Mouse (Mus musculus): ENCODE measurements around the gene Plrg1.
A peak's percentile ranks its signal among the peaks of the same experiment; 100 is the strongest.

Plrg1 gene

DNA sequence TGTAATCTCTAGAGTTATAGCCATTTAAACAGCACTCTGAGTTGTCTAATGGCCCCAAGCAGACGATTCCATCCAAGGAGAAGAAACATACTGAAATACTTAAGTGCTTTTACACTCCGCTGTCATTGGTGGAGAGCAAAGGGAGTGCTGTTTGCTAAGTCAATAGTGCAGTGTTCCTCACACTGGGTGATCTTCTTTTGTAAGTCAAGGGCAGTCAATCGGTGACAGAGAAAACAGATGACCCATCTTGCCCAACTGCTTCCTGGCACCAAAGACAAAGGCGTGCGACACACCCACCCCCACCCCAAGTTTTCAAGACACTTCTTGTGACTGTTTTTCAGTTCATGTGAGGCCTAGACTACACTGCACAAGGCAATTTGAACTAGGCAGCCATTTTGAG lies 3.2 kb upstream of the Plrg1 start:
- no peak for DNase-seq (ENCODE audit: low spot score in 2 of 2)

DNA sequence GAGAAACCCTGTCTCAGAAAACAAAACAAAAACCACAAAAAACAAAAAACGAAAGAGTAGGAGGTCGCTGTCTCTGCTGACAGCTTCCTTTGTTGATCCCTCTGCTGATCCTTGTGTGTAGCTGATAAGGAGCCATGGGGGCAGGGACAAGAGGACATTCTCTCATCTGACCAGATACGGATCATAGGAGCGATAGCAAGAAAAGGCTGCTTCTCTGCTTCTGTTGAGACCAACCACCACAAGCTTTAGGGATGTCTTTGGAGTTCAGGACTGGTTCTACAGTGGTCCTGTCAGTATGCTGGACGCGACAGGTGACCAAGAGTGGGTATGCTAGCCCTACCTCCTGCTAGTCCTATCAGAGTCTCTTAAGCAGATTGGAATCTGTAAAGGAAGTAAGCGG lies 2.2 kb upstream of the Plrg1 start:
- DNase-seq (ENCODE audit: low spot score in 2 of 2) = no peak

GRCm38 (mm10) chr3:83053758-83054157 lies 1.6 kb upstream of the Plrg1 start:
- peak; percentile 51 to 53 for DNase-seq (ENCODE audit: low spot score in 2 of 2)

- DNase-seq (ENCODE audit: low spot score in 2 of 2) = no peak
Observed at GRCm38 (mm10) chr3:83054759-83055158, 563 bp upstream of the Plrg1 start.

- DNase-seq (ENCODE audit: low spot score in 2 of 2) = no peak
Observed at GRCm38 (mm10) chr3:83057046-83057445, 1.7 kb downstream of the Plrg1 start.

GRCm38 (mm10) chr3:83067920-83068319 lies 12.6 kb downstream of the Plrg1 start:
- no peak for DNase-seq (ENCODE audit: low spot score in 2 of 2)

GRCm38 (mm10) chr3:83068869-83069268 lies 13.5 kb downstream of the Plrg1 start:
- no peak for DNase-seq (ENCODE audit: low spot score in 2 of 2)

- no peak for DNase-seq (ENCODE audit: low spot score in 2 of 2)
Observed at GRCm38 (mm10) chr3:83070231-83070630, 14.9 kb downstream of the Plrg1 start.

DNA sequence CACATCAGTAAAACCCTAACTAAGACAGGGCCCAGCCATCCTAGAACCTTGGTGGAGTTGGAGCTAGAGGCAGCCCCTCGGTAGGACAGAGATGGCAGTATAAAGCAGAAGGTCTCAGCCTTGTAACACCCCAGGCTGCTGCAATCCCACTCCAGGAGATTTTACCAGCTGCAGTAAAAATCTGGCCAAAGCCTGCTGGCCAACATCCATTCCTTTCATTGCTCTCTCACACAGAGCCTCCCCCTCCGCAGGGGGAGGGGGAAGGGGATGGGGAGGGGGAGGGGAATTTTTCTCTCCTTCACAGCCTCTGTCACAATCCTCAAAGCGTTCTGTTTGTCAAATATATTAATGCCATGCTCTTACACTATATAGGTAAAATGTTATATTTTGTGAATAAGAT lies 21.2 kb downstream of the Plrg1 start:
- no peak for DNase-seq (ENCODE audit: low spot score in 2 of 2)

DNA sequence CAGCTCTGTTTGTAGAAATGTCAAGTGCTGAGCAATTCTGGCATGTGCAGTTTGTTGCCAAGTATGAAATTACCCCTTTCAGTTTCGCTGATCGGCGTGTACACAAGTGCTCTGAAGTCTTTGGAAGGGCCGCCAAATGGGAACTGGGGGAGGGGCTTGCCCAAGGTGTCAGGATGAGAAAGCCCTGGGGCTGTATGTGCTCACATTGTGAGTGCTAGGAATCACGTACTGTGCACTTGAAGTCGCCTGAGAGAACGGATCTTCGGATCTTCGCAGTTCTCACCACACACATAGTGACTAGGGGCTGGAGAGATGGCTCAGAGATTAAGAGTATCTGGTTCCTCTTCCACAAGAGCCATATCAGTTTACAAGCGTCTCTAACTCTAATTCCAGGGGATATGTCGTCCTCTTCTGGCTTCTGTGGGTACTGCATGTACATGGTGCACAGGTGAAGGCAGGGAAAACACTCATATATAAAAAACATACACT lies 25.3 kb downstream of the Plrg1 start:
- peak; percentile 63 to 69 for DNase-seq (ENCODE audit: low spot score in 2 of 2)

- no peak for DNase-seq (ENCODE audit: low spot score in 2 of 2)
Observed at GRCm38 (mm10) chr3:83097586-83097985, 42.3 kb downstream of the Plrg1 start.

DNA sequence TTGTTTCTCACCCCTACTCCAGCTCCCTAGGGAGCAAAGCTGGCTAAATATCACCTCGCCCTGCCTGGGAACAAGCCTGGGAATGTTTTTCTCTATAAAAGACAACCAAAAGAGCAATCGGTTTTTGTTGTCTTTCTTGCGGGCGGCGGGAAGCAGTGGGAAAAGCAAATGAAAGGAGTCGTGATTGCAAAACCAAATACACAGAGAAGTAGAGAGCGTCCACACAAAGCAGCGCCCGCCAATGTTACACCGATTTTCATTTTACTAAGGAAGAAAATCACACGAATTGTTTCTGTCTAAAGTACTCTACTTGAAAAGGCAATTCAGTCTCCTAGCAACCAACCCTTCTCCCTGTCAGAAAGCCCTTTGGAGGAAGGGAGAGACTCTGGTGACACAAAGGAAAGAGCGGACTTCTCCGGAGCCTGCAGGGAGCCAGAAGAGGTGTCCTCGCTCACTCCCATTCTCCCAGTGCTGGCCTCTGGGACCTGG lies 43.3 kb downstream of the Plrg1 start:
- DNase-seq (ENCODE audit: low spot score in 2 of 2) = peak; percentile 20 to 39

DNA sequence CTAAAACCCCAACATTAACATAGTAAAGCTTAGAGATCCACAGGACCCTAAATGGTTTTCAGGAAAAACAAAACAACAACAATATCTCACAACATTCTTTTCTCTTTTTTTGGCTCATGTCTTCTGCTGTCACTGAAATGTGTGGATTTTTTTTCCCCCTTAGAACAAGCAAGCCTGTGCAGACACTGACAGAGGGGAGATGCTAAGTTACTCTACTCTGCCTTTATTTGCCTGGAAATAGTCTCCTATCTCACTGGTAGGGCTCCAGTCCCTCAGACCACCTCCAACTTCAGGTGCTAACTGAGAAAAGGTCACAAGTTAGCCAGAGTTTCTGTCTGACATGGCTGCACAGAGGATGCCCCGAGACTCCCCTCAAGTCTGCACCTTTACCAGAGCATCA lies 43.8 kb downstream of the Plrg1 start:
- DNase-seq (ENCODE audit: low spot score in 2 of 2) = no peak

- no peak for DNase-seq (ENCODE audit: low spot score in 2 of 2)
Observed at GRCm38 (mm10) chr3:83099651-83100050, 44.3 kb downstream of the Plrg1 start.

DNA sequence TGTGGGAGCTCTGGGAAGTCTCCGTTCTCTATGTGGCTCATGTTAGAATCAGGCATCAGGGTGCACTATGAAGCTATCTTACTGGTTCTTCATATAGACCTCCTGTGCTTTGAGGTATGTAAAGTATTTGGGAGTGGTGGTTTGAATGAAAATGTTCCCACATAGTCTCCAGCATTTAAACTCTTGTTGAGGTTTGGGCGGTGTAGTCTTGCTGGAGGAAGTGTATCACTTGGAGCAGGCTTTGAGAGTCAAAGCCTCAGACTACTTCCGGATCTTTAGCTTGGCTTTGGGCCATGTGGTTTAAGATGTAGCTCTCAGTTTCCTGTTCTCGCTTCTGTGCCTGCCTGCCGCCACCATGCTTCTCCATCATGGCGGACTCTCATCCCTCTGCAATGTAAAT lies 47.0 kb downstream of the Plrg1 start:
- DNase-seq (ENCODE audit: low spot score in 2 of 2) = no peak

- no peak for DNase-seq (ENCODE audit: low spot score in 2 of 2)
Observed at GRCm38 (mm10) chr3:83110163-83110562, 54.8 kb downstream of the Plrg1 start.

DNA sequence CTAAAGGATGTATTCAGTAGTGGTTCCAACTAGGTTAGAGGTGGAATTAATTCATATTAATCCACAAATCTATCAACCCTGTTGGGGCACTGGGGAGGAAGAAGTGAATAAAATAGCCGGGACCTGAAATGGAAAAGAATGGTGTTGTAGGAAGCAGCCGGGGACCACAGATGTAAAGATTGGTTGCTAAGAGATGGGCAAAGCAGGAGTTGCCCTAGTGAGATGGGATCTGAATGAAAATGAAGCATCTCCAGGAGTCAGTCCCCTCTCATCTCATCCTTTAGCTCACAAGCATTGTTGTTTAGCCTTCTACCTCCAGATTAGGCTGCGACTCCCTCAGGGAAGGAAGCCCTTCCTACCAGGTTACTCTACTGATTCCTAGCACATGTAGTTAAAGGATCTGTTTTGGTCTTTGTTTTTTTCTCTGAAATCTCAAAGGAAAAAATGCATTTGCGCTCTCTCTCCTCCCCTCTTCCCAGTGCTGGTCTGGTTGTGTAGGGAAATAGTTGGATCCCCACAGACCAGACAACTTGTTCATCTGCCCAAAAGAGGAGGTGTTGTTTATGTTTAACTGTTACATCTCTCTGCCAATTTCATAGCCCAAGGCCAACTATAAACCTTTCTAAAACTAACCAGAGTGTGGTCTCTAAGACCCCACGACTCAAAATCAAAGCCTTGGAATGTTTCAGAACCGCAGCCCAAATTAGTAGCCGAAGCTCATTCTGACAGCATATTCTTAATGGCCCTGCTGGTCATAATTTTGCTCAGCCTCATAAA lies 56.4 kb downstream of the Plrg1 start:
- no peak for DNase-seq (ENCODE audit: low spot score in 2 of 2)

- DNase-seq (ENCODE audit: low spot score in 2 of 2) = no peak
Observed at GRCm38 (mm10) chr3:83112869-83113268, 57.5 kb downstream of the Plrg1 start.

- DNase-seq (ENCODE audit: low spot score in 2 of 2) = no peak
Observed at GRCm38 (mm10) chr3:83114946-83115345, 59.6 kb downstream of the Plrg1 start.

GRCm38 (mm10) chr3:83117592-83117991 lies 62.3 kb downstream of the Plrg1 start:
- no peak for DNase-seq (ENCODE audit: low spot score in 2 of 2)

Measured in right cerebral cortex, adult 2 months (tissue).